Comparison of ENCODE assay signal across 8 mouse cellular contexts in the genomic region with DNA sequence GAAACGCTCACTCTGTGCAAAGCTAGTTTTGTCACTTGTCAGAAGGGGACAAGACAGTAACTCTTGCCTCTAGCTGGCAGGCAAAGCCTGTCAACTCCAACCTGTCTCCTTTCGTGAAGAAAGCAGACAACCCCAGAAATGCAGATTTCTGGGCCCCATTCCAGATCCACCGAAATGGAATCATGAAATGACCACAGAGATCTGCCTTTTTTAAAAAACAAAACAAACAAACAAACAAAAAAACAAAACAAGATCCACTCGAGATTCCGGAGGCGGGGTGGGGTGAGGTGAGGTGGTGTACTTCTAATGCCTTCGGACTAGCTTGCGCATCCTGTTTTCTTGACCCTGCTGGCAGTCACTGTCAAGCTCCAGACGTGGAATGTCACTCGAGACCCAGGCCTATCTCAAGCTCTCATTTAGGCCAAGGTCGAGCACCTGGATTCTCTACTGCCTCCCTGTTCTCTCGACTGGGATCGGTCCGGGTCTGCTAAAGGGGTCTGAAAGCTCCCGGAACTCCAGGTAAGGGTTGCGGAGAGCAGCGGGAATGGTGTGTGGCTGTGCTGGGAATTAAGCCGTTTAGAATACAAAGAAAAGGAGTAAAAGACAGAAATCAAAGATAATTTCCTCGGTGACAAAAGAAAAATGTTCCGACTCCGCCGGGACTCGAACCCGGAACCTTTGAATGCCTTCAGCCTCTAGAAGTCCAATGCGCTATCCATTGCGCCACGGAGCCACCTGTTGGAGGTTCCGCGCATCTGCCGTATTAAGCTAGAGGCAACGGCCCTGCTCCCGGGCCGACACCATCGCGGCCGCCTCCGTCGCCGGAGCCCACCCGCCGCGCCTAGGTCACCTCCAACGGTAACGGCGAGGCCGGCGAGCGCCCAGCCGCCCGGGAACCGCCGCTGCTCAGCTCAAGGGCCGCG. TPM values are rescaled to one million over a fixed set of nuclear protein-coding genes. Genes with fewer than 3 reads are reported as not detected.
DNase-seq lines count a peak whose midpoint lies in the region; ATAC-seq lines count a peak whose summit lies in the region.

No protein-coding gene starts in this region.

- peak; percentile 77 for ATAC-seq in heart, embryonic 15.5 days (replicated peaks; ENCODE audit: insufficient number of reproducible peaks, insufficient read depth, low FRiP score, low read depth)
- ATAC-seq in liver, embryonic 13.5 days (ENCODE audit: low read depth): peak; percentile 87
- peak; percentile 89 for ATAC-seq in stomach, embryonic 14.5 days (ENCODE audit: insufficient number of reproducible peaks, insufficient read depth, low FRiP score, low read depth)

- peak overlapping the region; percentile 90 for H3K4me3 ChIP-seq in forebrain, embryonic 10.5 days
- peak overlapping the region; percentile 92 for H3K4me3 ChIP-seq in heart, embryonic 15.5 days
- H3K4me3 ChIP-seq in liver, embryonic 13.5 days (replicated peaks): peak overlapping the region; percentile 85
- H3K4me3 ChIP-seq in stomach, embryonic 14.5 days (ENCODE audit: low read depth, low read length): peak overlapping the region; percentile 79

- no peaks in the 10 kb centered on the region for H3K36me3 ChIP-seq in forebrain, embryonic 10.5 days (replicated peaks)
- H3K36me3 ChIP-seq in heart, embryonic 15.5 days: no peaks in the 10 kb centered on the region
- no peaks in the 10 kb centered on the region for H3K36me3 ChIP-seq in liver, embryonic 13.5 days
- no peaks in the 10 kb centered on the region for H3K36me3 ChIP-seq in stomach, embryonic 14.5 days (ENCODE audit: control insufficient read depth, insufficient read depth, low read length)

- peak; percentile 97 to 98 for DNase-seq in CD8-positive naive resting alpha-beta T cell, adult 2 months (ENCODE audit: low read depth in 2 of 2, low spot score in 2 of 2)
- DNase-seq in c-Kit-positive CD71-negative TER-119-negative erythroid progenitor cells, embryonic 14.5 days (ENCODE audit: low read depth): peak; percentile 84
- peak; percentile 94 for DNase-seq in forebrain, embryonic 10.5 days (ENCODE audit: extremely low spot score, low spot score)
- DNase-seq in kidney, postnatal 14 days: peak; percentile 95
- DNase-seq in liver, embryonic 13.5 days: peak; percentile 86
- peak; percentile 95 for DNase-seq in natural killer cell, adult 2 months (ENCODE audit: low spot score in 2 of 2)

- H3K4me2 ChIP-seq in heart, embryonic 15.5 days: peak overlapping the region; percentile 82
- peak overlapping the region; percentile 99 for H3K4me2 ChIP-seq in liver, embryonic 13.5 days
- peak overlapping the region; percentile 70 for H3K4me2 ChIP-seq in stomach, embryonic 14.5 days (replicated peaks; ENCODE audit: low read depth, low read length)

- H3K27me3 ChIP-seq in forebrain, embryonic 10.5 days (ENCODE audit: poor library complexity, severe bottlenecking): 0 out of 2 replicates have a peak, but pooled peaks cover 3% of the 10 kb centered on the region
- no peaks in the 10 kb centered on the region for H3K27me3 ChIP-seq in heart, embryonic 15.5 days
- H3K27me3 ChIP-seq in liver, embryonic 13.5 days: peaks cover 17% of the 10 kb centered on the region
- no peaks in the 10 kb centered on the region for H3K27me3 ChIP-seq in stomach, embryonic 14.5 days (ENCODE audit: control insufficient read depth, insufficient read depth, low read length)

- WGBS in forebrain, embryonic 10.5 days: 7% methylated on average over 54 of the region's 54 CpGs
- 5% methylated on average over 52 of the region's 54 CpGs for WGBS in heart, embryonic 15.5 days
- 9% methylated on average over 54 of the region's 54 CpGs for WGBS in liver, embryonic 13.5 days (ENCODE audit: insufficient replicate concordance)
- 5% methylated on average over 54 of the region's 54 CpGs for WGBS in stomach, embryonic 14.5 days

- no peaks in the 10 kb centered on the region for H3K9me3 ChIP-seq in forebrain, embryonic 10.5 days
- no peaks in the 10 kb centered on the region for H3K9me3 ChIP-seq in heart, embryonic 15.5 days (replicated peaks)
- no peaks in the 10 kb centered on the region for H3K9me3 ChIP-seq in liver, embryonic 13.5 days (replicated peaks)
- H3K9me3 ChIP-seq in stomach, embryonic 14.5 days (ENCODE audit: control insufficient read depth, low read depth, low read length): no peaks in the 10 kb centered on the region

- H3K4me1 ChIP-seq in forebrain, embryonic 10.5 days: peaks cover 44% of the 10 kb centered on the region
- peaks cover 20% of the 10 kb centered on the region for H3K4me1 ChIP-seq in heart, embryonic 15.5 days (replicated peaks)
- peaks cover 41% of the 10 kb centered on the region for H3K4me1 ChIP-seq in liver, embryonic 13.5 days (replicated peaks)
- H3K4me1 ChIP-seq in stomach, embryonic 14.5 days (ENCODE audit: control insufficient read depth, insufficient read depth, low read length): 0 out of 2 replicates have a peak, but pooled peaks cover 7% of the 10 kb centered on the region

- H3K27ac ChIP-seq in forebrain, embryonic 10.5 days: peak overlapping the region; percentile 97
- H3K27ac ChIP-seq in heart, embryonic 15.5 days: peak overlapping the region; percentile 95
- peak overlapping the region; percentile 74 for H3K27ac ChIP-seq in liver, embryonic 13.5 days
- H3K27ac ChIP-seq in stomach, embryonic 14.5 days (ENCODE audit: low read length): peak overlapping the region; percentile 96

- H3K9ac ChIP-seq in heart, embryonic 15.5 days: peak overlapping the region; percentile 90
- H3K9ac ChIP-seq in liver, embryonic 13.5 days: peak overlapping the region; percentile 82
- peak overlapping the region; percentile 81 for H3K9ac ChIP-seq in stomach, embryonic 14.5 days (replicated peaks; ENCODE audit: low read depth, low read length)

RNA-seq across cellular contexts. Expression of a gene that starts 1.4 kb away (rescaled TPM):
- 15.7 and 16.2 TPM in 2 replicates for polyA plus RNA-seq in forebrain, embryonic 10.5 days (2016; fragmentation: Nextera tagmentation; extraction: Ambion mirVana)
- 3.9 and 5.7 TPM in 2 replicates for polyA plus RNA-seq in heart, embryonic 15.5 days (2015; fragmentation: Nextera tagmentation; extraction: Ambion mirVana)
- 5.0 and 5.5 TPM in 2 replicates for polyA plus RNA-seq in liver, embryonic 13.5 days (2015; fragmentation: Nextera tagmentation; extraction: Ambion mirVana)
- 11.3 and 12.7 TPM in 2 replicates for polyA plus RNA-seq in stomach, embryonic 14.5 days (2014; fragmentation: Nextera tagmentation; extraction: Ambion mirVana)

RNA-seq across cellular contexts. Expression of a gene that starts 18.4 kb away (rescaled TPM):
- polyA plus RNA-seq in forebrain, embryonic 10.5 days (2016; fragmentation: Nextera tagmentation; extraction: Ambion mirVana): 96.1 and 101 TPM in 2 replicates
- polyA plus RNA-seq in heart, embryonic 15.5 days (2015; fragmentation: Nextera tagmentation; extraction: Ambion mirVana): 37.7 and 38.4 TPM in 2 replicates
- 52.7 and 65.0 TPM in 2 replicates for polyA plus RNA-seq in liver, embryonic 13.5 days (2015; fragmentation: Nextera tagmentation; extraction: Ambion mirVana)
- polyA plus RNA-seq in stomach, embryonic 14.5 days (2014; fragmentation: Nextera tagmentation; extraction: Ambion mirVana): 72.3 and 77.6 TPM in 2 replicates

RNA-seq across cellular contexts. Expression of a gene that starts 47.2 kb away (rescaled TPM):
- polyA plus RNA-seq in forebrain, embryonic 10.5 days (2016; fragmentation: Nextera tagmentation; extraction: Ambion mirVana): 42.8 and 45.1 TPM in 2 replicates
- polyA plus RNA-seq in heart, embryonic 15.5 days (2015; fragmentation: Nextera tagmentation; extraction: Ambion mirVana): 65.6 and 71.9 TPM in 2 replicates
- 455 and 466 TPM in 2 replicates for polyA plus RNA-seq in liver, embryonic 13.5 days (2015; fragmentation: Nextera tagmentation; extraction: Ambion mirVana)
- polyA plus RNA-seq in stomach, embryonic 14.5 days (2014; fragmentation: Nextera tagmentation; extraction: Ambion mirVana): 60.5 and 66.8 TPM in 2 replicates

Comparison
In these comparisons a context has a peak if more than half of its experiments do, and no peak if none do; other contexts are left out.
1. Peak in every context shown above with its lines: DNase-seq, ATAC-seq, H3K4me3 ChIP-seq and H3K27ac ChIP-seq.